Comparison of ENCODE assay signal across 9 mouse cellular contexts in the genomic region with DNA sequence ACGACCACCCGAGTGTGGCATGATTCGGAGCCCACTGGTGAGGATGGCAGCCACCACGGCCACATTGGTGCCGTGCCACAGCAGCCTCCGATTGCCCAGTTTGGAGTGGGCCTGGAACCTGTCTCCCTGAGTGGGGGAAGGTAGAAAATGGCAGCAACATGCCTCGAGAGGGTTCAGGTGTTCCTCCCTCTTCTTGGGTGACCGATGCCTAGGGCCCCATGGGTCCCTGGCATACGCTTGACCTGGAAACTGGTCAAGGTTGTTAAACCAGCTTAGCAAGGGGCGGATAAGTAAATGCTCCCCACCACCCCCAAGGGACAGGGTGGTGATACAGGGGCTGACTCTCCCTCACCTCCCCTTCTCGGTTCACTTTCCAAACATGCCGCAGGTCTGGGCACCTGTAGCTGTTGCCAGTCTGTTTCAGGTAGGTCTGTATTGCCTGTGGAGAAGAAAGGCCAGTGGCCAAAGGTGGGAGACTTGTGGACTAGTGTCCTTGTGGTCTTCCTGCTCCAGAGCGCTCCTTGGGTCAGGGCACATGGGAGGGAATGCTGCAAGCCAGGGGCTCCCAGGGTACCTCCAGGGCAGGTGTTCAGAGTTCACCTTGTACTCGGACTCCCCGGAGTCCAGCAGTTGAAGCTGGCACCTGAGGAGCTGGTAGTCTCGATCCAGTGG. TPM values are rescaled to one million over a fixed set of nuclear protein-coding genes. Genes with fewer than 3 reads are reported as not detected.
DNase-seq lines count a peak whose midpoint lies in the region.
"Had no signal": no experiment of that assay in that cellular context is flagged by ENCODE, and none has a peak within 500 bp of the region (broad histone marks: within the 10 kb centered on the region; RNA-seq: fewer than 3 reads in every experiment).

No protein-coding gene starts in this region.

- intact Hi-C loops in left cerebral cortex, postnatal 25 days (cut with DNase I) = no loop called here

- peak; percentile 4 for DNase-seq in adrenal gland, postnatal 14 days
- no peak for DNase-seq in adrenal gland, postnatal 4 days (ENCODE audit: low spot score in 2 of 2)
- peak; percentile 1 to 2 for DNase-seq in left cerebral cortex, adult 18-20 months (ENCODE audit: low spot score in 2 of 2)
- no peak for DNase-seq in left cerebral cortex, postnatal 25 days (ENCODE audit: low spot score in 2 of 2)
- DNase-seq in cerebellum, postnatal 25 days = peak; percentile 21 to 33
- DNase-seq in kidney, postnatal 10 days = peak; percentile 26
- no peak for DNase-seq in lung, postnatal 14 days
- no peak for DNase-seq in testis, postnatal 10 days (ENCODE audit: low spot score)

RNA-seq across cellular contexts. Expression of a gene that starts 2.5 kb away (rescaled TPM):
- 34.2 and 53.4 TPM in 2 replicates for total RNA-seq in adrenal gland, postnatal 14 days (2021)
- total RNA-seq in adrenal gland, postnatal 4 days (2021) = 10 to 100 TPM; 33.4 to 40.7 TPM
- 10 to 100 TPM; 29.3 to 38.7 TPM for total RNA-seq in left cerebral cortex, adult 18-20 months (2021)
- 10 to 100 TPM; 30.2 to 37.0 TPM for total RNA-seq in left cerebral cortex, postnatal 25 days (2021)

RNA-seq across cellular contexts. Expression of a gene that starts 3.5 kb away (rescaled TPM):
- total RNA-seq in adrenal gland, postnatal 14 days (2021) = 24.0 and 26.5 TPM in 2 replicates
- total RNA-seq in adrenal gland, postnatal 4 days (2021) = 10 to 100 TPM; 15.8 to 18.1 TPM
- 1 to 10 TPM; 5.2 to 5.5 TPM for total RNA-seq in left cerebral cortex, adult 18-20 months (2021)
- total RNA-seq in left cerebral cortex, postnatal 25 days (2021) = 1 to 10 TPM; 2.9 to 5.3 TPM

RNA-seq across cellular contexts. Expression of a gene that starts 7.5 kb away (rescaled TPM):
- total RNA-seq in adrenal gland, postnatal 14 days (2021) = 0.23 TPM in 1 of 2 replicates, not detected in the other
- under 1 TPM; 0.40 to 0.67 TPM for total RNA-seq in adrenal gland, postnatal 4 days (2021)
- 1 to 10 TPM; 9.0 to 9.6 TPM for total RNA-seq in left cerebral cortex, adult 18-20 months (2021)
- total RNA-seq in left cerebral cortex, postnatal 25 days (2021) = 1 to 10 TPM; 7.7 to 8.6 TPM
- total RNA-seq: heart, postnatal 36 days had no signal

RNA-seq across cellular contexts. Expression of a gene that starts 20.1 kb away (rescaled TPM):
- total RNA-seq in adrenal gland, postnatal 14 days (2021) = 24.3 and 32.2 TPM in 2 replicates
- total RNA-seq in adrenal gland, postnatal 4 days (2021) = 10 to 100 TPM; 59.5 to 63.8 TPM
- 100 to 1,000 TPM; 207 to 212 TPM for total RNA-seq in left cerebral cortex, adult 18-20 months (2021)
- 100 to 1,000 TPM; 161 to 166 TPM for total RNA-seq in left cerebral cortex, postnatal 25 days (2021)

RNA-seq across cellular contexts. Expression of a gene that starts 25.7 kb away (rescaled TPM):
- total RNA-seq in adrenal gland, postnatal 14 days (2021) = 17.1 and 18.4 TPM in 2 replicates
- 10 to 100 TPM; 29.8 to 30.2 TPM for total RNA-seq in adrenal gland, postnatal 4 days (2021)
- total RNA-seq in left cerebral cortex, adult 18-20 months (2021) = 10 to 100 TPM; 35.3 to 36.5 TPM
- 10 to 100 TPM; 40.6 to 44.0 TPM for total RNA-seq in left cerebral cortex, postnatal 25 days (2021)

Comparison
In these comparisons a context has a peak if more than half of its experiments do, and no peak if none do; other contexts are left out.
1. DNase-seq: peak in adrenal gland, postnatal 14 days (single experiment), left cerebral cortex, adult 18-20 months (2 of 2), cerebellum, postnatal 25 days (2 of 2) and kidney, postnatal 10 days (single experiment); none in adrenal gland, postnatal 4 days (0 of 2), left cerebral cortex, postnatal 25 days (0 of 2), lung, postnatal 14 days (single experiment) and testis, postnatal 10 days (single experiment).